In genomic region chr11:95975694-95976093, GRCm38 (mm10) we compare ENCODE assay signal across 1 mouse cellular context.
A peak's percentile ranks its signal among the peaks of the same experiment; 100 is the strongest.
TF ChIP-seq lines count a peak whose summit lies in the region.

No protein-coding gene starts in this region.

TF ChIP-seq in CH12.LX, 34 proteins besides CTCF, POLR2A, EP300 and RAD21:
- TF ChIP-seq BHLHE40 (IDR thresholded peaks at IDR 0.05; ENCODE audit: low read depth, low read length), result no peak
- peak; percentile 27 for TF ChIP-seq SMC3 (IDR thresholded peaks at IDR 0.05; ENCODE audit: low read depth, low read length)
